Mouse (Mus musculus) limb, embryonic 13.5 days (tissue): Measurements from ENCODE around the gene Zdhhc22. TPM values are rescaled to one million over a fixed set of nuclear protein-coding genes. Genes with fewer than 3 reads are reported as not detected.
A peak's percentile ranks its signal among the peaks of the same experiment; 100 is the strongest.

Experiments
- ATAC-seq: fragments of 200-750 bp; cut with Nextera tagmentation; 2 replicates; pipeline ENCODE4 v1.8.0; 2017; ENCODE audit warnings: low read depth, moderate number of reproducible peaks, moderate TSS enrichment; ENCODE audit not compliant: low FRiP score
- H3K27ac ChIP-seq: fragments of 300-500 bp; sonication (generic); 2 replicates; pipeline ENCODE4 v1.5.1; 2015; ENCODE audit warnings: inconsistent platforms, mild to moderate bottlenecking, moderate library complexity
- H3K27me3 ChIP-seq: fragments of 300-500 bp; sonication (generic); 2 replicates; pipeline ENCODE4 v1.6.1; 2015; ENCODE audit warnings: mild to moderate bottlenecking, inconsistent platforms
- H3K36me3 ChIP-seq: fragments of 300-500 bp; sonication (generic); 2 replicates; pipeline ENCODE4 v1.6.1; 2015; ENCODE audit warnings: inconsistent platforms, mild to moderate bottlenecking, moderate library complexity
- H3K4me1 ChIP-seq: fragments of 300-500 bp; sonication (generic); 2 replicates; pipeline ENCODE4 v1.6.1; 2015; ENCODE audit warnings: inconsistent platforms
- H3K4me2 ChIP-seq: fragments of 300-500 bp; sonication (generic); replicated peaks from 2 replicates; pipeline ENCODE4 v1.6.1; 2015; ENCODE audit warnings: inconsistent platforms, mild to moderate bottlenecking, moderate library complexity
- H3K4me3 ChIP-seq: fragments of 300-500 bp; sonication (generic); 2 replicates; pipeline ENCODE4 v1.5.1; 2015; ENCODE audit warnings: moderate library complexity, mild to moderate bottlenecking, inconsistent platforms
- H3K9ac ChIP-seq: fragments of 300-500 bp; sonication (generic); 2 replicates; pipeline ENCODE4 v1.6.1; 2015; ENCODE audit warnings: mild to moderate bottlenecking, inconsistent platforms
- H3K9me3 ChIP-seq: fragments of 300-500 bp; sonication (generic); 2 replicates; pipeline ENCODE4 v1.6.1; 2016; ENCODE audit warnings: inconsistent platforms
- WGBS: fragments of 180-500 bp; shearing (Covaris S2); methylation state at CpG from one replicate; pipeline ENCODE4 v1.1.7; 2015; 5-methylcytosine and 5-hydroxymethylcytosine counted together
- polyA plus RNA-seq: library from polyadenylated mRNA; unstranded; fragments of >200 nt; fragmentation: Nextera tagmentation; extraction: Ambion mirVana; gene quantifications from 2 replicates; pipeline ENCODE4 v1.2.1, GENCODE M21; 2015

Gene Zdhhc22
- polyA plus RNA-seq, 1 experiment from 2014 or later = not detected

DNA sequence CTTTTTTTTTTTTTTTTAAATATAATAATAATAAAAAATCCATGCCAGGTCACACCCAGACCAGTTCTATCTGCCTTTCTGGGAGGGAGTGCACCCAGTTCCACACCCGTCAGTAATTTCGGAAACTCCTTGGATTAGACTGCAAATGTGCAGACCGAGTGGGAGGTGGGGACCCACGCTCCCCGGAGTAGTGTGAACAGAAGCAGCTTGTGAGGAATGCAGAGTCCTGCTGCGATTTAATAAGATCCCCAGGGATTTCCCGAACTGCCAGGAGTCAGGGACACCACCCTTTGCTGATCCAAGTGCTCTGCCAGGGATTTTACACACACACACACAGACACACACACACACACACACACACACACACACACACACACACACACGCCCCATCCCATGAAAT, 16.5 kb downstream of the Zdhhc22 start:
- H3K27ac ChIP-seq = no peak overlapping the region
- H3K27me3 ChIP-seq = peaks cover 31% of the 10 kb centered on the region
- H3K4me2 ChIP-seq = 0 out of 2 replicates have a peak overlapping the region, but pooled peaks have one; percentile 0
- H3K4me3 ChIP-seq = no peak overlapping the region
- no peak overlapping the region for H3K9ac ChIP-seq
- H3K9me3 ChIP-seq = no peaks in the 10 kb centered on the region
- 23% methylated on average over 8 of the region's 8 CpGs for whole genome bisulfite sequencing
- peaks cover 38% of the 10 kb centered on the region for H3K4me1 ChIP-seq
- no peaks in the 10 kb centered on the region for H3K36me3 ChIP-seq
- ATAC-seq = peak; percentile 3; the same call in 1 of the 2 replicates

DNA sequence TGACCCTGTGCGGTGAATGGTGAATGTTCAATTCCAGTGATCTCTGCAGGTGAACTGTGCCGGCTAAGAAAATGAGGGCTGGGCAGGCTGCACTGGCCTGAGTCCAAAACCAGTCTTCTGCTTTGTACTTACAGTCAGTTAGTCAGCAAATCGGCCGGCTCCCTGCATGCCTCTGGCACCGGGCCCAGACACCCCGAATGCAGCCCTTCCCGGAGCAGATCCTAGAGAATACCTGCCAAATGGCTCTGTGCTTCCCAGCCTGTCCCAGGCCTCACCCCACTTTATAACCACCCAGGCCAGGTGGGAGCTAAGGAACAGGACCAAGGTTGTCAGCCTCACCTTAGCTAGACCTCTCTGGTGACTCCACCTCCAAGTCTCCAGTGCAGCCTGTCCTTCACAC, 17.0 kb downstream of the Zdhhc22 start:
- Histone ChIP-seq H3K4me3 (no peak overlapping the region), H3K36me3 (no peaks in the 10 kb centered on the region), H3K4me1 (peaks cover 37% of the 10 kb centered on the region), H3K9me3 (no peaks in the 10 kb centered on the region), H3K27me3 (peaks cover 26% of the 10 kb centered on the region), H3K27ac (no peak overlapping the region), H3K4me2 (0 out of 2 replicates have a peak overlapping the region, but pooled peaks have one; percentile 0), H3K9ac (no peak overlapping the region)
- WGBS = 13% methylated on average over 7 of the region's 7 CpGs
- ATAC-seq = peak; percentile 44; the same call in 1 of the 2 replicates

DNA sequence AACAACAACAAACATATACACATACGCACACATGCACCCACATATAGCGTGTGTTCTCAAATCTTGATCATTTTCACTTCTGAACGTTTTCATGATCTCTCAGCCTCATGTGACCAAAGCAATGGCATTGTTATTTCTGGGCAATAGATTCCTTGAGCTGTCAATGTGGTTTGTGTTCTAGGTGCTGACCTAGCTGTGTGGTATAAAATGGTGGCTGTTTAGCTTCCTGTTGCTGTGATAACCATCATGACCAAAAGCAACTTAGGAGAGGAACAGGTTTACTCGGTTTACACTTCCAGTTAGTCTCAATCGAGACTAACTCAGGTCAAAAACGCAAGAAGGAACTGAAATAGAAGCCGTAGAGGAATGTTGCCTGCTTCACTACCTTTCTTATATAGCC, 19.1 kb downstream of the Zdhhc22 start:
- WGBS = 90% methylated on average over 7 of the region's 7 CpGs
- ATAC-seq = no peak
- peaks cover 8% of the 10 kb centered on the region for H3K27me3 ChIP-seq

DNA sequence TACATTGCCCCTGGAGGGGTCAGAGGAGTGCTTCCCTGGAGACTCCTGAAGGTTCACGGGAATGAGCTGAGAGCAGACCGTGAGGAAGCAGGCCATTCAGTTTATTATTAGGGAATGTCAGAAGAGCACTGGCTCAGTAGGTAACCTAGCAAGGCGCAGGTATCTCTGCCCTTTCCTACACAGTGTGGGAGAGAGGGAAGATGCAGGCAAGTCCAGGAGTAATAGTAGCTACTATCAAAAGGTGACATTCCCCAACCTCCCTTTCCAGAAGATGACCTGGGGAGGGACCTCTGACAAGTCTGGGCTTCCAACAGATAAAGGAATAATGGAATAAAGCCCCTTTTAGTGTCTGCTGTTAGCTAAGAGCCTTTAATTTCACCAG, 21.0 kb downstream of the Zdhhc22 start:
- Histone ChIP-seq H3K27ac (no peak overlapping the region), H3K36me3 (peaks cover 14% of the 10 kb centered on the region), H3K4me2 (no peak overlapping the region), H3K9me3 (no peaks in the 10 kb centered on the region), H3K9ac (no peak overlapping the region), H3K4me1 (peaks cover 17% of the 10 kb centered on the region), H3K4me3 (no peak overlapping the region), H3K27me3 (no peaks in the 10 kb centered on the region)
- 72% methylated on average over 3 of the region's 3 CpGs for WGBS
- ATAC-seq = no peak

More for the DNA sequence above, 19.1 kb downstream of the Zdhhc22 start:
- Histone ChIP-seq H3K9ac (no peak overlapping the region), H3K4me3 (no peak overlapping the region), H3K36me3 (no peaks in the 10 kb centered on the region), H3K4me1 (peaks cover 30% of the 10 kb centered on the region), H3K4me2 (no peak overlapping the region), H3K27ac (no peak overlapping the region), H3K9me3 (no peaks in the 10 kb centered on the region)

DNA sequence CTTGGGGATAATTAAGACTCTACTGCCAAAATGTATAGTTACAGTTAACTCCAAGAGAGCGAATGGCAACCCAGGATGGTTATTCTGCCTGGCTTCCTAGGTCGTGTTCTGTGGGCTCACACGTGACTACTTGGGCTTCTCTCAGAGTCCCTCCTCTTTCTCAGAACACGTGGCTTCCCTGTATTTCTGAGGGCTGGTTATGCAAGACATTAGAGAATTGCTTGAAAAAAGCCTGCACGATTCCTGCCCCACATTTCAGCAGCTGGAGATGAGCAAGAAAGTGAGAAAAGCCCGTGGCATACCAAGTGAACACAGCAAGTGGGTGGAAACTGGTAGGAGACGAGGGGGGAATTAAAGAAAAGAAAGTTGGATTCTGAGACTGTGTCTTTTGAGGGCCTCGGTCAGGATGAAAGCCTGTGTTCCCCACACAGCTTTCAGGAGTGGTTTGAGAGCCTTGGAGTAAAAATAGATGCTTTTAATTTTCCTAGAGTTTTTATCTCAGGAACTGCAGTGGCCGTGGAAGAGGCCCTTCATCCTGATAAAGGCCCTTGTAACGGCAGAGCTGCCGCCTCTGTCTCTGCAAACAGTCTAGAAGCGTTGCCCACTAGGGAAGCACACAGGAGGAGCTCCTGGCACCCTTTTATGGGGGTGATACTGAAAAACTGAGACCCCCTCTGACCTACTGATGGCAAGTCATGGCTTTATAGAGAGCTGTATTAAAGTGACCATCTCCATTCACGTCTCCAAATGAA, 21.6 kb downstream of the Zdhhc22 start:
- H3K27me3 ChIP-seq = no peaks in the 10 kb centered on the region
- H3K9ac ChIP-seq = no peak overlapping the region
- no peak overlapping the region for H3K27ac ChIP-seq
- WGBS = 72% methylated on average over 13 of the region's 13 CpGs
- no peak for ATAC-seq
- H3K4me2 ChIP-seq = no peak overlapping the region
- peaks cover 17% of the 10 kb centered on the region for H3K36me3 ChIP-seq
- peaks cover 11% of the 10 kb centered on the region for H3K4me1 ChIP-seq
- no peak overlapping the region for H3K4me3 ChIP-seq
- H3K9me3 ChIP-seq = no peaks in the 10 kb centered on the region

DNA sequence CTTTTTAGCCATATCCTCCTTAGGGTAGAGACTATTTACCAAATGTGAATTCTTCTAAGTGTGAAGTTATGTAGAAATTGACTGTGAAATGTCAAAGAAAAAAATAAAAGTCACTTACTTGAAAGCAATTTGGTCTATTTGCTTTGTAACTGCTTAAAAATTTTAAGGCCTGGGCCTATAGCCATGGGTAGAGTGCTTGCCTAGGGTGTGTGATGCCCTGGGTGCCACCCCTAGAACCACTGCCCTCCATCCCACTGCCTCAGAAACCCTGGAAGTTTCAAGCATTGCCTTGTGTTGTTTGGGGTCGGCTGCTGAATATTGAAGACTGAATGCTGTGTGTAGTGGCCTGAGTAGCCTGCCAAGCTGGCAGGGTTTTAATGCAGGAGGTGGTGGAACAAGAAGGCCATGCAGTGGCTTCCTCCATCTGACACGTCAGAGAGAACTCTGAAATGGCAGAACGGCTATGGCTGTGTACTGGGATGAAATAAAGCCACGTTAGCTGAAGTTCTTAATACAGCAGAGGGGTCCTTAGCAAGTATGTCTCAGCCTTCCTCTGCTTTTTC, 24.9 kb downstream of the Zdhhc22 start:
- ATAC-seq = no peak
- no peaks in the 10 kb centered on the region for H3K4me1 ChIP-seq
- WGBS = 91% methylated on average over 4 of the region's 4 CpGs
- no peak overlapping the region for H3K9ac ChIP-seq
- H3K4me2 ChIP-seq = no peak overlapping the region
- no peaks in the 10 kb centered on the region for H3K9me3 ChIP-seq
- H3K27ac ChIP-seq = no peak overlapping the region
- H3K36me3 ChIP-seq = peaks cover 50% of the 10 kb centered on the region
- H3K4me3 ChIP-seq = no peak overlapping the region
- H3K27me3 ChIP-seq = no peaks in the 10 kb centered on the region

DNA sequence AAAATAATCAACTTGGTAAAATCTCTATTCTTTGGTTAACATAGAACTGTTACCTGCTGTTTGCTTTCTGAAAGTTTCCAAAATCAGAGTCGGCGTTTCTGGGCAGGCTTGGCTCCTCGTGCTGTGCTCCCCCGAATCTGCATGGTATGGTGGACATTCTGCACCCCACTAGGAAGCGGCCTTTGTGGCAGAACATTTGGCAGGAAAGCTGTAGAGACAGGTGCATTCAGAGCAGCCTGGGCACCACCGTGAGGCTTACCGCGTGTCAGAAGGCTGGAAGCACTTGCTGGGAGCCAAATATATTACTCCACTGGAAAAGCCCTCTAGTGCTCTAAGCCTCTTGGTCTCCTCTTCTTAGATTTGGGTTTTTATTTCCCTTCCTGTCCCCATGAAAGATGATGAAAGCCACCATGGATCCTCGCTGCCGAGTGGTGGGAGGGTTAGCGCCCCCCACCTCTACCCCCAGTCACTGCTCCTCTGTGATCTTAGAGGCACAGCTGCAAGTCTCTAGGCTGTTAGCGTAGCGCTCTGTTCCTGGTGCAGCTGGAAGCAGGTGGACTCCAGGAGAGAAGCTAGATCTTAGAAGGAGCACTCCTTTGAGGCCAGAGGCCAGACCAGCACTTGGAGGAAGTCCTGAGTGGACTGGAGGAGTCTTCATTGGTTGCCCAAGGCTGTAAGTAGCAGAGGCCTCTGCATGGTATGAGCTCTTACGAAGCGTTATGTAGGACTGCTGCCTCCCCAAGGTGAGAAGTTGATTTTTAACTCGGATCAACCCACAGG, 25.8 kb downstream of the Zdhhc22 start:
- Histone ChIP-seq H3K27me3 (no peaks in the 10 kb centered on the region), H3K27ac (no peak overlapping the region), H3K4me1 (no peaks in the 10 kb centered on the region), H3K36me3 (peaks cover 59% of the 10 kb centered on the region), H3K4me3 (no peak overlapping the region), H3K9ac (no peak overlapping the region), H3K4me2 (no peak overlapping the region), H3K9me3 (no peaks in the 10 kb centered on the region)
- ATAC-seq = no peak
- WGBS = 88% methylated on average over 16 of the region's 16 CpGs

DNA sequence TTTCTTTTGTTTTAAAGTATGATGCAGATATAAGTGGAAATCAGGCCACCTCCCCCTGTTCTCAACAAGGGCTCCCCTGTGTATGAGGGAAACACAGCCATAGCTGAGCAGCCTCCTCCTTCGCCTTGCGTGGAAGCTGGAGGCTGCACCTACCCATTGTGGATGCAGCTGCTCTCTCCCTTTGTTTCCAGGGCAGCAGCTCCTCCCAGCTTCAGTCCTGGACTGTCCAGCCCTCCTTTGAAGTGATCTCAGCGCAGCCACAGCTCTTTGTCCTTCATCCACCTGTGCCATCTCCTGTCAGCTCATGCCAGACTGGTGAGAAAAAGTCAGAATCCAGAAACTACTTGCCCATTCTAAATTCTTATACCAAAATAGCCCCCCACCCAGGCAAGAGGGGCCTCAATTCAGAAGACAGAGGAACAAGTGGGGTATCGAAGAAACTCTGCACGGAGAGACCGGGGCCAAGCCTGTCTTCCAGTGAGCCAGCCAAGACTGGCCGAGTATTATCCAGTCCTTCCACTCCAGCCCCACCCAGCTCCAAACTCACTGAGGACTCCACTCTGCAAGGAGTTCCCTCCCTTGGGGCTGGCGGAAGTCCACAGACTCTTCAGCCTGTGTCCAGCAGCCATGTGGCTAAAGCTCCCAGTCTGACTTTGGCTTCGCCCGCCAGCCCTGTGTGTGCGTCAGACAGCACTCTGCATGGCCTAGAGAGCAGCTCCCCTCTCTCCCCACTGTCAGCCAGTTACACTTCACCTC, 28.5 kb downstream of the Zdhhc22 start:
- Histone ChIP-seq H3K27ac (no peak overlapping the region), H3K4me1 (no peaks in the 10 kb centered on the region), H3K36me3 (peaks cover 81% of the 10 kb centered on the region), H3K9ac (no peak overlapping the region), H3K4me2 (no peak overlapping the region), H3K27me3 (no peaks in the 10 kb centered on the region), H3K9me3 (no peaks in the 10 kb centered on the region), H3K4me3 (no peak overlapping the region)
- 88% methylated on average over 11 of the region's 11 CpGs for WGBS
- no peak for ATAC-seq

DNA sequence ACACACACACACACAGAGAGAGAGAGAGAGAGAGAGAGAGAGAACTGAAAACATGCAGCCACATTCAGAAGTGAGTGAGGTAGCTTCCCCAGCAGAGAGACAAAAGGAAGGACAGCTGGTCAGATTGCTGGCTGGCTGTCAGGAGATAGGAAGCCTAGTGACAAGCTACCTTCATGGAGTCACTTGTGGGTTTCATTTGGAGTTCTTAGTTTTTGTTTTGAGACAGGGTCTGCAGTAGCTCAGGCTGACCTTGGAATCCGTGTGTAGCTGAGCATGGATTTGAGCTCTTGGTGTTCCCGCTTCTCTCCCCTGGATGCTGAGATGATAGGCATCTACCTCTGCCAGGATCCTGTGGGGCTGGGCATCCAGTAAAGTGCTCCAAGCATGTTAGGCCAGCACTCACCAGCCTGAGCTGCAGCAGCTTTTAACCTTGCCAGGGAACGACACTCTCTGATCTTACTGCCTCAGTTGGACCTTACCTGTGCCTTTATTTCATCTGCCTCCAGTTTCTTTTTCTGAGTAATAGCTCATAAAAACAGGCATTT, 29.4 kb downstream of the Zdhhc22 start:
- no peak overlapping the region for H3K27ac ChIP-seq

DNA sequence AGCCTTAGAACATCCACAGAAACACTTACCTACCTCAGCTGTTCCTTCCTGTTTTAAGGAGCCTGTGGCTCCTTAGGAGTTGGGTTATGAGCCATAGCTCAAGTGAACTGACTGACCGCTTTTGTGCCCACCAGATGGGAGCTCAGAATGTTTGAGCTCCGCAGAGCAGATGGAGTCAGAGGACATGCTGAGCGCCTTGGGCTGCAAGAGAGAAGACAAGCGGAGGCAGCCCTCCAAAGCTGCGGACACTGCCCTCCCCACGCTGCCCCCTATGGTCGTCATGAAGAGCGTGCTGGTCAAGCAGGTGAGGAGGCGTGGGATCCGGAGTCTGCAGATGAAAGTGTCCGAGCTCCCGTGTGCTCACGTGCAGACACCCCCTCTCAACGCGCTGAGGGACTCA, 30.1 kb downstream of the Zdhhc22 start:
- Histone ChIP-seq H3K27me3 (no peaks in the 10 kb centered on the region), H3K4me1 (no peaks in the 10 kb centered on the region), H3K36me3 (peaks cover 92% of the 10 kb centered on the region), H3K27ac (no peak overlapping the region), H3K9ac (no peak overlapping the region), H3K4me3 (no peak overlapping the region), H3K4me2 (no peak overlapping the region), H3K9me3 (no peaks in the 10 kb centered on the region)
- WGBS = 87% methylated on average over 15 of the region's 15 CpGs
- ATAC-seq = no peak

More for the DNA sequence above, 29.4 kb downstream of the Zdhhc22 start:
- peaks cover 90% of the 10 kb centered on the region for H3K36me3 ChIP-seq
- no peaks in the 10 kb centered on the region for H3K4me1 ChIP-seq
- H3K27me3 ChIP-seq = no peaks in the 10 kb centered on the region
- no peaks in the 10 kb centered on the region for H3K9me3 ChIP-seq
- H3K9ac ChIP-seq = no peak overlapping the region
- WGBS = 92% methylated on average over 3 of the region's 3 CpGs
- H3K4me2 ChIP-seq = no peak overlapping the region
- no peak for ATAC-seq
- H3K4me3 ChIP-seq = no peak overlapping the region

DNA sequence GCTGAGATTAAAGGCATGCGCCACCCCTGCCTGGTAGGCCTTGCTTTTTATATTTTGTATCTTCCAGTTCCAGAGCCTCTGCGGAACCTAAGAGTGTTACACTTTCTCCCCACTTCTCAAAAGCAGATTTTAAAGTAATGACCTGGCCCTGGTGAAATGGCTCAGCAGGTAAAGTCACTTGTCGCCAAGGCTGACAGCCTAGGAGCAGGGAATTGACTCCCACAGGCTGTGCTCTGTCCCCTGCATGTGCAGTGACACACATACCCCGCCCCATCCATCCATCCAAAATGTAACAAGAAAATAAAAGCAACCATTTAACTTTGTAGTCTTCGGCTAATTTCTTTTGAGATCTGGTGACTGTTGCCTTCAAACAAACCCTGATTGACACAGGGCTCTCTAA, 30.6 kb downstream of the Zdhhc22 start:
- H3K9me3 ChIP-seq = no peaks in the 10 kb centered on the region
- ATAC-seq = no peak
- no peak overlapping the region for H3K4me3 ChIP-seq
- H3K4me1 ChIP-seq = no peaks in the 10 kb centered on the region
- H3K9ac ChIP-seq = no peak overlapping the region
- H3K36me3 ChIP-seq = peaks cover 92% of the 10 kb centered on the region
- no peak overlapping the region for H3K4me2 ChIP-seq
- no peaks in the 10 kb centered on the region for H3K27me3 ChIP-seq
- H3K27ac ChIP-seq = no peak overlapping the region
- 94% methylated on average over 5 of the region's 5 CpGs for WGBS
